Mouse (Mus musculus) testis, adult 2 months (tissue): ENCODE measurements around the gene Tiam1.

Experiments
- CTCF ChIP-seq: fragments of 200-500 bp; IDR thresholded peaks from 2 replicates; pipeline ENCODE4 v1.5.1; 2012; ENCODE audit warnings: low read depth, mild to moderate bottlenecking, inconsistent platforms, low read length, moderate library complexity; ENCODE audit not compliant: control insufficient read depth, insufficient read depth, insufficient replicate concordance
- POLR2A ChIP-seq: fragments of 200-500 bp; IDR thresholded peaks from 2 replicates; pipeline ENCODE4 v1.6.1; 2012; ENCODE audit warnings: low read depth, mild to moderate bottlenecking, inconsistent platforms, low read length, moderate library complexity; ENCODE audit not compliant: control insufficient read depth

GRCm38 (mm10) chr16:90155080-90155479, 11.5 kb upstream of the Tiam1 start:
- TF ChIP-seq CTCF (no peak), POLR2A (no peak)
